Mouse (Mus musculus) retina, embryonic 14.5 days (tissue): ENCODE results near the gene Dhdds.
"Not testable (repeated sequence)": the region's sequence is repeated elsewhere in the genome, so short reads cannot be mapped to it uniquely, and the experiment has no call there.

ENCODE experiments used
- DNase-seq: peaks from one replicate; pipeline ENCODE4 v3.0.0-alpha.2; 2015; ENCODE audit warnings: low spot score

The Dhdds gene

GRCm38 (mm10) chr4:134005581-134006358, 5.1 kb upstream of the Dhdds start:
- no peak for DNase-seq

GRCm38 (mm10) chr4:134002903-134003302, 2.2 kb upstream of the Dhdds start:
- no peak for DNase-seq

- DNase-seq = no peak
These were observed 1.5 kb upstream of the Dhdds start for GRCm38 (mm10) chr4:134002246-134002645.

- peak; percentile 27 for DNase-seq
These were observed 992 bp upstream of the Dhdds start for GRCm38 (mm10) chr4:134001710-134002109.

- DNase-seq = no peak
These were observed 6.0 kb downstream of the Dhdds start for GRCm38 (mm10) chr4:133994697-133995096.

- no peak for DNase-seq
These were observed 9.5 kb downstream of the Dhdds start for GRCm38 (mm10) chr4:133991087-133991660.

GRCm38 (mm10) chr4:133990035-133990434, 10.7 kb downstream of the Dhdds start:
- DNase-seq = no peak

GRCm38 (mm10) chr4:133988289-133988688, 12.4 kb downstream of the Dhdds start:
- DNase-seq = not testable (repeated sequence)

GRCm38 (mm10) chr4:133982936-133983335, 17.8 kb downstream of the Dhdds start:
- DNase-seq = no peak

GRCm38 (mm10) chr4:133980496-133980895, 20.2 kb downstream of the Dhdds start:
- no peak for DNase-seq

- no peak for DNase-seq
These were observed 22.6 kb downstream of the Dhdds start for GRCm38 (mm10) chr4:133978021-133978711.

- no peak for DNase-seq
These were observed 29.0 kb downstream of the Dhdds start for GRCm38 (mm10) chr4:133971741-133972140.

- no peak for DNase-seq
These were observed 29.8 kb downstream of the Dhdds start for GRCm38 (mm10) chr4:133970876-133971275.

- peak; percentile 65 for DNase-seq
These were observed 30.5 kb downstream of the Dhdds start for GRCm38 (mm10) chr4:133970196-133970595.

- DNase-seq = peak; percentile 9
These were observed 31.5 kb downstream of the Dhdds start for GRCm38 (mm10) chr4:133969114-133969770.

- peak; percentile 67 for DNase-seq
These were observed 32.4 kb downstream of the Dhdds start, which contains the start of gene Hmgn2 for GRCm38 (mm10) chr4:133968150-133968921. Gene Hmgn2, minus strand, starts transcription at chr4:133968650.

GRCm38 (mm10) chr4:133967866-133968149, 32.9 kb downstream of the Dhdds start:
- DNase-seq = peak; percentile 97

GRCm38 (mm10) chr4:133967138-133967865, 33.4 kb downstream of the Dhdds start:
- peak; percentile 97 for DNase-seq

- DNase-seq = no peak
These were observed 34.3 kb downstream of the Dhdds start for GRCm38 (mm10) chr4:133966271-133966940.

- DNase-seq = no peak
These were observed 38.2 kb downstream of the Dhdds start for GRCm38 (mm10) chr4:133962566-133962965.

- DNase-seq = no peak
These were observed 41.8 kb downstream of the Dhdds start for GRCm38 (mm10) chr4:133958884-133959283.
